Mouse (Mus musculus) G1E (cell line): ENCODE results near the gene Dpf3.

Source experiments
- CTCF ChIP-seq: IDR thresholded peaks from 2 replicates; pipeline ENCODE4 v1.5.1; 2012; ENCODE audit warnings: low read depth, low read length, inconsistent platforms, mixed read lengths
- POLR2AphosphoS5 ChIP-seq: IDR thresholded peaks from 2 replicates; pipeline ENCODE4 v1.6.1; 2012; ENCODE audit warnings: low read depth, low read length, inconsistent platforms; ENCODE audit not compliant: insufficient replicate concordance

DNA sequence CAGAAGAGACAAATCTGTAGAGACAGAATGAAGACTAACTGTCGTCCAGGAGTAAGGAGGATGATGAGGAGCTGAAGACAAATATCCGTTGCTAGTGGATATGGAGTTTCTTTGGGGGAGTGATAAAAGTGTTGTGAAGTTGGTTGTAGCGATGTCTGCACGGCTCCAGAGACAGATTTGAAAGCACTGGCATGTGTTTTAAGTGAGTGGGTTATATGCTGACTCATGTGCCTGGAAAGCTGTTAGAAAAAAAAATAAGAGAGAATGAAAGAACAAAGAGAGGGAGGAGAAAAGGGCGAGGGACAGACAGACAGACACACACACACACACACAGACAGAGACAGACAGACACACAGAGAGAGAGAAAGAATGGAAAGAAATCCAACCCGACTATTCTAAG lies 319.2 kb downstream of the Dpf3 start:
- TF ChIP-seq POLR2AphosphoS5 (no peak), CTCF (no peak)
